Mouse (Mus musculus) hindbrain, embryonic 15.5 days (tissue): Measurements from ENCODE around the gene Fam92b. TPM values are rescaled to one million over a fixed set of nuclear protein-coding genes. Genes with fewer than 3 reads are reported as not detected.

Experiments used
- ATAC-seq: fragments of 200-750 bp; cut with Nextera tagmentation; 2 replicates; pipeline ENCODE4 v1.8.0; 2017; ENCODE audit warnings: low read depth, moderate number of reproducible peaks, moderate TSS enrichment; ENCODE audit not compliant: low FRiP score
- H3K27ac ChIP-seq: fragments of 300-500 bp; sonication (generic); replicated peaks from 2 replicates; pipeline ENCODE4 v1.5.1; 2015; ENCODE audit warnings: mild to moderate bottlenecking, inconsistent platforms
- H3K27me3 ChIP-seq: fragments of 300-500 bp; sonication (generic); 2 replicates; pipeline ENCODE4 v1.6.1; 2015; ENCODE audit warnings: control low read depth, inconsistent platforms
- H3K36me3 ChIP-seq: fragments of 300-500 bp; sonication (generic); 2 replicates; pipeline ENCODE4 v1.6.1; 2015; ENCODE audit warnings: control low read depth, inconsistent platforms
- H3K4me1 ChIP-seq: fragments of 300-500 bp; sonication (generic); replicated peaks from 2 replicates; pipeline ENCODE4 v1.6.1; 2015; ENCODE audit warnings: control low read depth, inconsistent platforms
- H3K4me2 ChIP-seq: fragments of 300-500 bp; sonication (generic); 2 replicates; pipeline ENCODE4 v1.6.1; 2015; ENCODE audit warnings: moderate library complexity, mild to moderate bottlenecking, inconsistent platforms
- H3K4me3 ChIP-seq: fragments of 300-500 bp; sonication (generic); 2 replicates; pipeline ENCODE4 v1.5.1; 2015; ENCODE audit warnings: mild to moderate bottlenecking, inconsistent platforms
- H3K9ac ChIP-seq: fragments of 300-500 bp; sonication (generic); 2 replicates; pipeline ENCODE4 v1.6.1; 2015; ENCODE audit warnings: inconsistent platforms
- H3K9me3 ChIP-seq: fragments of 300-500 bp; sonication (generic); 2 replicates; pipeline ENCODE4 v1.6.1; 2016; ENCODE audit warnings: control low read depth, inconsistent platforms
- WGBS: fragments of 180-500 bp; shearing (Covaris S2); methylation state at CpG from one replicate; pipeline ENCODE4 v1.1.7; 2015; 5-methylcytosine and 5-hydroxymethylcytosine counted together
- polyA plus RNA-seq: library from polyadenylated mRNA; unstranded; fragments of >200 nt; fragmentation: Nextera tagmentation; extraction: Ambion mirVana; gene quantifications from 2 replicates; pipeline ENCODE4 v1.2.1, GENCODE M21; 2015

The Fam92b gene
- 1.5 and 2.2 TPM in 2 replicates for polyA plus RNA-seq

DNA sequence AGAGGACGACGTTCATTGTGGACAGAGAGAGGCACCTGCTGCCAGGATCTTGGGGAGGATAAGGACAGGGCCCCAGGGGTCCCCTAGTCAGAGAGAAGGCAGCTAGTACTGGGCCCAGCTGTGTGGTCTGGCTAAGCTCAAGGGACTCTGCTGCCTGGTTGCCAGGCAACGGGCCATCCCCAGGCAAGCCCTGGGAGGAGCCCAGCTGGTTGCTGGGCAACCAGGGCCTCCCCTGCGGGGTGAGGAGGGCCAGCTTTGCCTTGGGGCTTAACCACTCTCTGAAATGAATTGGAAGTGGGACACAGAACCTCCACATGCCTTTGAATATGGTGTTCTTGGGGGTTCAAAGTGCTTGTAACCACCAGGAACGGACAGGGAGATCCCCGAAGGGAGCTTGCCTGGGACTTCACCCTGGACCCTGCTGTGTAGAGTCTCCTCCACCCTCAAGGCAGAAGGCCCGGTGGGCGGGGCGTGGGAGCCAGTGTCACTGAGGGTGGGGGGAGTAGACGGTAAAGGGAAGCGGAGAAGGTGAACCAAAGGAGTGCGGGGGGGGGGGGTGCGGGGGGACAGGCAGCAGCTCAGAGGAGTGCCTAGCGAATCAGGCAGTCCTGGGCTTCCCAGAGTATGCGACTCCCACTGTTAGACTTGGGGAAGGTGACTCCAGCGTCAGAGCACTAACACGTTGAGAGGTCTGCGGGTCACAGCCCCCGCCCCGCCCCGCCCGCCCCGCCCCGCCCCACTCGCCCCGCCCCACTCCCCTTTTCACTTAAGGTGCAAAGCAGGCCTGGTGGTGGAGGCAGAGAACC lies at the start of gene Fam92b:
Gene Fam92b (minus strand): TSS at position 149 of the 806 bp plus-strand sequence.
- H3K4me3 ChIP-seq, result no peak within 1 kb of the TSS
- H3K36me3 ChIP-seq, result no peaks in the 10 kb centered on the region
- 0 out of 2 replicates have a peak within 1 kb of the TSS, but pooled peaks have one; percentile 8 for H3K9ac ChIP-seq
- H3K27me3 ChIP-seq, result no peaks in the 10 kb centered on the region
- peaks cover 44% of the 10 kb centered on the region for H3K4me1 ChIP-seq
- no peaks in the 10 kb centered on the region for H3K9me3 ChIP-seq
- 1% methylated on average over 23 of the region's 26 CpGs for WGBS
- peak; percentile 83 for ATAC-seq
- H3K27ac ChIP-seq, result peak within 1 kb of the TSS; percentile 77
- H3K4me2 ChIP-seq, result peak within 1 kb of the TSS; percentile 47

DNA sequence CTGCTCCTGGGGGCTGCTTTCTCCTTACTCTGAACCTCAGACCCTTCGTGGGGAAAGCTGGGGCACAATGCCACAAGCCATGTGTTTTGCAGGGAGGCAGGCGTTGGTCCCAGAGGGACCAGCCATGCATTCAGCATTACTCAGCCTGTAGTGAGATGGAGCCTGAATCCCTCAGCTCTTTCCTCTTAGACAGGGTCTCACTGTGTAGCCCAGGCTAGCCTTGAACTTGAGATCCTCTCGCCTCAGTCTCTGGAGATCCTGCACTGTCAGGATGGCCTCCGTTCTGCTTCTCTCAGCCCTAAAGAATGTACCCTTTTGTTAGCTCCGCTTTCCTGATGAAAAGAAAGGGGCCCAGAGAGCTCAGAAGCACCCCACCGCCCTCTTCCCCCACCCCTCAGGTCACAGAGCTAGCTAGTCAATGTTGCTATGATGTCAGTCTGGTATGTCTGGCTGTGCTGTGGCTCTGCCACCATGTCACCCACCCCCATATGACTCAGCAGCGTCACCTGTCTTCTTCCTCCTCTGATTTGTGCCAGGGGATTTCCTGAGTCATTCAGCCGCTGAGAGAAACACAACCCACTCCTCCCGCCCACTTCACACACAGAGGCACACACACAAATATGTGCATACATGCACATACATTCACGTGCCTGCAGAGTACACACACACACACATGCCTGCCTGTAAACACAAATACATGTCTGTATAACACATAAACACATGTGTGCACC lies 48.3 kb upstream of the Fam92b start:
- Histone ChIP-seq H3K4me3 (no peak overlapping the region), H3K9me3 (no peaks in the 10 kb centered on the region), H3K36me3 (no peaks in the 10 kb centered on the region), H3K27me3 (no peaks in the 10 kb centered on the region), H3K27ac (no peak overlapping the region), H3K9ac (no peak overlapping the region), H3K4me1 (peaks cover 48% of the 10 kb centered on the region), H3K4me2 (no peak overlapping the region)
- WGBS, result 24% methylated on average over 10 of the region's 10 CpGs
- no peak for ATAC-seq

- H3K4me3 ChIP-seq, result no peak overlapping the region
- ATAC-seq, result no peak
- H3K27me3 ChIP-seq, result no peaks in the 10 kb centered on the region
- no peak overlapping the region for H3K9ac ChIP-seq
- H3K27ac ChIP-seq, result no peak overlapping the region
- H3K9me3 ChIP-seq, result no peaks in the 10 kb centered on the region
- H3K4me2 ChIP-seq, result no peak overlapping the region
- 43% methylated on average over 11 of the region's 11 CpGs for WGBS
- H3K4me1 ChIP-seq, result peaks cover 39% of the 10 kb centered on the region
- no peaks in the 10 kb centered on the region for H3K36me3 ChIP-seq
Observed at GRCm38 (mm10) chr8:120224521-120225420, 47.5 kb upstream of the Fam92b start.

DNA sequence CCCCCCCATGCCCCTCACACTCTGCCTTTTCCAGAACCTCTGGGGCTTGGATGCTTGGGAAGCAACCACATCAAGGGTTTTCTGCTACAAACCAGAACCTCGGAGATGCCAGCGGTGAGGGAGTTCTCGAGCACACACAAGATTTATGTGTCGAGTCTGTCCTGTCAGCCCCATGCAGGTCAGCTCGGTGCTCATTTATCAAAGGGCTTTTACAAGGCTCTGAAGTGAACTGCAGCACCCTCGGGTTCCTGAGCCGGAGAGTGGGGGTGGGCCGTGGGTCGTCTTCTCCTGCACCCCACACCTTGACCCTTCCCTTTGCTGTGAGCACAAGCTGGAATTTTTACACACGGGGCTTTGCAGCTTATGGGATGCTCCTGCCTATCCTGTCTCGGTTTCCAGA lies 45.3 kb upstream of the Fam92b start:
- 41% methylated on average over 11 of the region's 11 CpGs for WGBS
- H3K27me3 ChIP-seq, result no peaks in the 10 kb centered on the region
- no peak overlapping the region for H3K4me2 ChIP-seq
- no peak for ATAC-seq
- peaks cover 32% of the 10 kb centered on the region for H3K4me1 ChIP-seq
- no peak overlapping the region for H3K4me3 ChIP-seq
- no peak overlapping the region for H3K9ac ChIP-seq
- H3K27ac ChIP-seq, result no peak overlapping the region
- no peaks in the 10 kb centered on the region for H3K9me3 ChIP-seq
- no peaks in the 10 kb centered on the region for H3K36me3 ChIP-seq

DNA sequence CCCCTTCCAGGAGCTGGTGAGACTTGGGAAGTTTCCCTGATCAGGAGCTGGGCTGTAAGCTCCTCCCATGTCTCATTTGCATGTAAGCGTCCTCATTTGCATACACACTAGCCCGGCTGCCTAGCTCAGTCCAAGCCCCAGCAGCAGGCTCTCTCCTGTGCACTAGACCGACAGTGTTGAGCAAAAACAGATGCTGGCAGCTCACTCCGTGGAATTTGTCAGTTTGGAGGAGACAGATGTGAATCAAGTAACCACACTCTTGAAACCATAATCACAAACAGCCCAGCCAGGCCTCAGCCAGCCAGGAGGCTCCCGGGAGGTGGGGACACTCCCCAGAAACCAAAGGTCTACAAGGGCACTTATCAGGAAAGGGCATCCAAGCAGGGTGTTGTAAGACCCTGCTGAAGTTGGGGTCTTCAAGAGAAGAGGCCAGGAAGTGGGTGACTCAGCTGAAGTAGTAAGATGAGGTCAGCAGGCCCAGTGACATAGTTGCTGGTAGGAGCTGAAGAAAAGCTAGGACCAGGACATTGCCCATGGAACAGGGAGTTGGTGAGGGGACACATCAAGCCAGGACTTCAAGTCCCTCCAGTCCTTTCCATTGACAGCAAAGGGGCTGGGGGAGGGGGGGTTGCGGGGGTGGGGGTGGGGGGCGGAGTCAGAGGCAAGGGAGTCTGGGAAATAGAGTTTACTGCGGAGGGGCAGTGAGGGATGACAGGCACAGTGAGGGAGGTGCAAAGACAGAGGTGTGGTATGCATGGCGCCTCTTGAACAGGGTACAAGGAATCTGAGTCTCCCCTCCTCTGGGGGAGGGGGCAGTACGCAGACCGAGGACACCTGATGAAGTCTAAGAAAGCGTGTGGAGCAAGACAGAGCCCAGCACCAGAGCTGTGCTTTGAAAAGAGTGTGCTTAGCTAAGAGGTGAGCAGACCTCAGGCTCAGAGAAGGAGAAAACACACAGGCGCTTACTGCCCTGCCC lies 39.9 kb upstream of the Fam92b start:
- no peaks in the 10 kb centered on the region for H3K27me3 ChIP-seq
- WGBS, result 20% methylated on average over 13 of the region's 13 CpGs
- no peak overlapping the region for H3K9ac ChIP-seq
- no peak overlapping the region for H3K4me2 ChIP-seq
- no peak overlapping the region for H3K4me3 ChIP-seq
- peak; percentile 69 for ATAC-seq
- peak overlapping the region; percentile 28 for H3K27ac ChIP-seq
- H3K9me3 ChIP-seq, result no peaks in the 10 kb centered on the region
- no peaks in the 10 kb centered on the region for H3K36me3 ChIP-seq
- H3K4me1 ChIP-seq, result peaks cover 34% of the 10 kb centered on the region

- Histone ChIP-seq H3K9me3 (no peaks in the 10 kb centered on the region), H3K4me1 (peaks cover 40% of the 10 kb centered on the region), H3K36me3 (no peaks in the 10 kb centered on the region), H3K9ac (no peak overlapping the region), H3K4me2 (no peak overlapping the region), H3K27ac (peak overlapping the region; percentile 46), H3K4me3 (no peak overlapping the region), H3K27me3 (no peaks in the 10 kb centered on the region)
- ATAC-seq, result peak; percentile 37; the same call in 1 of the 2 replicates
- 29% methylated on average over 7 of the region's 7 CpGs for WGBS
Observed at GRCm38 (mm10) chr8:120215416-120216141, 38.3 kb upstream of the Fam92b start.

DNA sequence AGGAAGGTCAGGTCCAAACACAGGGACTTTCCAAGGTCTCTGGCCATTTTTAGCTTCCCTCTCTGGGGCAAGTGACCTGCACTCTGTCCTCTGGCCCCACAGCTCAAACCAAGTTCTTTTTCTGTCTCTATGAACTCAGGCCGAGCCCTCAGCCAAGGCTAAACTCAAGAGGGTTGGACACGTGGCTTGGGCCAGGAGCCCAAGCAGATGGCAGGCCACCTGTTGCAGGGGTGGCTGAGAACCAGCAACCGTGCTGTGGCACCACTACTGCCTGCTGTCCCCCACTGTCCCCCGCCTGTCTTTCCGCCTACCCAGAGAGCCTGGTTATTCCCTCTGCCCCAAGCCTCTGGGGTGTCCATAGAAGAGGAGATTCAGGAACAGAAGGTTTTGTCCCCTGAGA lies 36.7 kb upstream of the Fam92b start:
- Histone ChIP-seq H3K4me1 (peaks cover 40% of the 10 kb centered on the region), H3K9ac (no peak overlapping the region), H3K4me2 (no peak overlapping the region), H3K27me3 (no peaks in the 10 kb centered on the region), H3K27ac (no peak overlapping the region), H3K36me3 (no peaks in the 10 kb centered on the region), H3K4me3 (no peak overlapping the region), H3K9me3 (no peaks in the 10 kb centered on the region)
- WGBS, result 43% methylated on average over 5 of the region's 5 CpGs
- no peak for ATAC-seq

DNA sequence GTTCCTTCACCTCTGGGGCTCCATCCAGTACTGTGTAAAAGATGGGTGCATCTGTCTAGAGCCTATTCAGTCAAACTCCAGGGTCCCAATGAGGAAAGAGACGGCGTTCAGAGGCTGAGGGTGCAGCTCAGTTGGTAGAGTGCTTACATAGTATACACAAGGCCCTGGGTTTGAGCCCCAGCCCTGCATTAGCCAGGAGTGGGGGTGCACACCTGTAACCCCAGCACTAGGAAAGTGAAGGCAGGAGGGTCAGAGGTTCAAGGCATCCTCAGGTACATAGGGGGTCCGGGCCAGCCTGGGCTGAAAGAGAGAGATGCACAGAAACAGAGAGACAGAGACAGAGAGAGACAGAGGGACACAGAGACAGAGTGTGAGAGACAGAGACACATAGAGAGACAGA lies 36.0 kb upstream of the Fam92b start:
- Histone ChIP-seq H3K9me3 (no peaks in the 10 kb centered on the region), H3K9ac (no peak overlapping the region), H3K27ac (no peak overlapping the region), H3K27me3 (no peaks in the 10 kb centered on the region), H3K4me1 (peaks cover 40% of the 10 kb centered on the region), H3K4me2 (no peak overlapping the region), H3K4me3 (no peak overlapping the region), H3K36me3 (no peaks in the 10 kb centered on the region)
- ATAC-seq, result no peak
- 94% methylated on average over 3 of the region's 3 CpGs for WGBS

DNA sequence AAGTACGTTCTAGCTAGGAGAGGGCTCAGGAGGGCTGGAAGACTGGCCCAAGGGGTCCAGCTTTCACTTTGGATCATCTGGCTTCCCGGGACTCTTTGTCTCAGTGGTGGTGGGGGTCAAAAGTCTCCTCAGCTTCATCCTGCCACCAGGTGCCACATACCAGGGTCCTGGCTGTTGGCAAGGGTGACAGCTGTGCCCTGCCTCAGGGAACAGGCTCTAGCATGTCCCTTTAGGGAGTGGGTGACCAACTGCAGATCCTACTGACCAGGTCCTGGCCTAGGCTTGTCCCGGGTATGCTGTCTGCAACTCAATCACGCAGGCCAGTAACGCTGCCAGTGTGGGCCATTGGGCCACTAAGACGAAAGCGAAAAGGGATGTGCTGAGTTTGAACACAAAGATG lies 35.3 kb upstream of the Fam92b start:
- no peak overlapping the region for H3K4me2 ChIP-seq
- H3K9ac ChIP-seq, result no peak overlapping the region
- 90% methylated on average over 7 of the region's 7 CpGs for WGBS
- no peak for ATAC-seq
- H3K9me3 ChIP-seq, result no peaks in the 10 kb centered on the region
- H3K36me3 ChIP-seq, result no peaks in the 10 kb centered on the region
- H3K27ac ChIP-seq, result no peak overlapping the region
- H3K27me3 ChIP-seq, result no peaks in the 10 kb centered on the region
- H3K4me1 ChIP-seq, result peaks cover 37% of the 10 kb centered on the region
- no peak overlapping the region for H3K4me3 ChIP-seq

GRCm38 (mm10) chr8:120211345-120211744 lies 34.1 kb upstream of the Fam92b start:
- H3K4me1 ChIP-seq, result peaks cover 26% of the 10 kb centered on the region
- ATAC-seq, result no peak
- WGBS, result 17% methylated on average over 4 of the region's 4 CpGs
- H3K9ac ChIP-seq, result no peak overlapping the region
- H3K27ac ChIP-seq, result no peak overlapping the region
- no peaks in the 10 kb centered on the region for H3K9me3 ChIP-seq
- H3K4me3 ChIP-seq, result no peak overlapping the region
- H3K4me2 ChIP-seq, result no peak overlapping the region
- H3K27me3 ChIP-seq, result no peaks in the 10 kb centered on the region
- H3K36me3 ChIP-seq, result no peaks in the 10 kb centered on the region
